Mouse (Mus musculus) A20 (cell line): ENCODE measurements around the gene Ceacam13.
"Not testable (repeated sequence)": the region's sequence is repeated elsewhere in the genome, so short reads cannot be mapped to it uniquely, and the experiment has no call there.

Source experiments
- DNase-seq: peaks from one replicate; pipeline ENCODE4 v3.0.0-alpha.2; 2011; ENCODE audit warnings: low read depth, low spot score

The Ceacam13 gene

GRCm38 (mm10) chr7:18009589-18009988 is at the start of gene Ceacam13:
Gene Ceacam13, plus strand, starts transcription at chr7:18009889.
- no peak for DNase-seq

- DNase-seq: no peak
Observed at GRCm38 (mm10) chr7:17971824-17972223, 37.9 kb upstream of the Ceacam13 start, which contains the start of gene Ceacam11. Gene Ceacam11, plus strand, starts transcription at chr7:17972124.

DNA sequence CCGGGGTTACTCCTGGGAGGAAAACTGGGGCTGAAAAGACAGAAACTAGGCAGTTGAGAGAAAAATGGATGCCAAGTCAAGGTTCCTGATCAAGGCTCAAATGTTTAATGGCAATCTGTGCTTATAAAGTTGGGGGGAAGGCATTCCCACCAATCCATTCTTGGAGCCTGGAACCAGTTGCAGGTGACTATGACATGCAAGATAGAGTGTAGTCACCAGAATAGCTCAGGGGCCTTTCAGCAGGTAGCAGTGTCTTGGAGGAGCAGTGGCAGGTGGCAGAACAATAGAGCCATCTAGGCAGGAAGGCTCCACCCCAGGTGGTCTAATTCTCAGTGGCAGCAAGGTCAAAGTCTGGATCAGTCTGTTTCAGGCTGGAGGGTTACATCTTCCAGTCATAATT is 8.6 kb upstream of the Ceacam13 start:
- not testable (repeated sequence) for DNase-seq

DNA sequence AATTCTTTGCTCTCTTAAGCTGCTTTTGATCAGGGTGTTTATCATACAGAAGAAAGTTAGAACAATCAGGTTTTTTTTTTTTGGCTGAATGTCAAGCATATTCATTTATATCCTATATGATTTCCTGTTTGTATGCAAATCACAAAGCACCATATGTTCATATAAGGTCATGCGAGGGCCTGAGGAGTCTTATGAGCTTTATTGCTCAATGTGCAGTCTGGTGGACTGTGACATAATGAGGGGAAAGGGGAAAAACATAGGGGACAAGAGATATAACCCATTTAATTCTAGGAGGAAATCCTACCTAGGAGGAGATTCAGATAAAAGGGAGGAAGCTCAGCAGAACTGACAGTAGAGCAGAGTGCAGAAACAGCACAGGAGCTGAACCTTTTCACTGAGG is 55.9 kb downstream of the Ceacam13 start, which contains the start of gene Ceacam12:
TSS of gene Ceacam12 (plus strand) at position 301 of the 400 bp plus-strand sequence.
- DNase-seq: no peak
